Mouse (Mus musculus) C2C12 (cell line): ENCODE results near the gene Zc3h18.

ENCODE experiments used
- CEBPB ChIP-seq: IDR thresholded peaks from one replicate; pipeline ENCODE4 v1.6.1; 2011; ENCODE audit warnings: low read depth, mild to moderate bottlenecking, control low read depth, moderate library complexity
- CTCF ChIP-seq: IDR thresholded peaks from one replicate; pipeline ENCODE4 v1.5.1; 2011; ENCODE audit not compliant: control insufficient read depth, insufficient read depth, insufficient read length
- MAX ChIP-seq: IDR thresholded peaks from one replicate; pipeline ENCODE4 v1.6.1; 2011; ENCODE audit warnings: mild to moderate bottlenecking, control low read depth
- USF1 ChIP-seq: IDR thresholded peaks from one replicate; pipeline ENCODE4 v1.6.1; 2011; ENCODE audit warnings: low read depth, mild to moderate bottlenecking, control low read depth, moderate library complexity

- TF ChIP-seq CTCF, result no peak
- TF ChIP-seq USF1, result no peak
- TF ChIP-seq MAX, result no peak
- TF ChIP-seq CEBPB, result no peak
These were observed 43.6 kb downstream of the Zc3h18 start for GRCm38 (mm10) chr8:122419881-122420555.
